Mouse (Mus musculus): ENCODE results near the gene Cmtr2.

DNA sequence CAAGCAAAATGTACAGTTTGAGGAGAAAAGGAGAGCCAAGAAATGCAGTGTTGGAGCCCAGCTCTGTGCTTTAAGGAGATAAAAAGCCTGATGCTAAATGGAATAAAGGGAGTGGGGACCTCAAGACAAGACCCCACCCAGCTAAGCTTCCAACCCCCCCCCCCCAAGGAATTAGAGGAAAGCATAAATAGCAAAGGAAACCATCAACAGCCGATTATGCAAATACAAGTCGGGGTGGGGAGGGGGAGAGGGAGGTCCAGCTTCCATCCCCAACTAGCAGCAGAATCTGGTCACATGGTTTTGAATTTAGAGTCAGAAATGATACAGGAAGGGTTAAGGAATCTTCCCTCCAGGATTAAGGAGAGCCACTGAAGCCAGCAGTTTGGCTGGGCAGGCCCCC lies 29.1 kb downstream of the Cmtr2 start:
- TF ChIP-seq CTCF (IDR thresholded peaks at IDR 0.05; ENCODE audit: low read depth) (no peak), EP300 (IDR thresholded peaks at IDR 0.05; ENCODE audit: low read depth) (no peak)
